Mouse (Mus musculus) urinary bladder, postnatal 4 days (tissue): ENCODE data around the gene Tmem221.

Experiments
- DNase-seq, 2 experiments: peaks; one replicate each; pipeline ENCODE4 v3.0.0; 2021 to 2022; ENCODE audit warnings: low spot score in 2 of 2

The Tmem221 gene

DNA sequence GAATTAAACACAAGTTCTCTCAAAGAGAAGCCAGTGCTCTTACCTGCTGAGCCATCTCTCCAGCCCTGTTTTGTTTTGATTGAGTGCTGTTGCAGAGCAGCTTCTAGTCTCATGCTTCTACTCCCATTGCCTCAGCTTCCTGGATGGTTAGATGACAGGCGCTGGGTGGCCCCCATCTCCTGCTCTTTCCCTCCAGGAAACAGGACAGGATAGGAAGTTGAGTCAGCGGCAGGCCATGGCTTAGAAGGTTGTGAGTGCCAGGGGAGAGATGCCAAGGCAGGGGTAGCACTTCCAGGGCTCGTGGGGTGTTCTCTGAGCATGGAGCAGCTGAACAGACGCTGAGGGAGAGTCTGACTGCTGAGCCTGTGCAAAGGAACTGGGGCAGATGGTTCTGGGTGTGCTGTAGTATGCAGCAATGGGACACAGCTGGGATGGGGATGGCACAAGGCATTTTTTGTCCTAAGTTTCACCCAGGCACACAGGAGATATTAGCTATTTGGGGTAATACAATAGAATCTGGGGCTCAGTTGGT lies 19.3 kb upstream of the Tmem221 start:
- DNase-seq, result no peak

GRCm38 (mm10) chr8:71575020-71575419 lies 16.3 kb upstream of the Tmem221 start:
- DNase-seq, result no peak

DNA sequence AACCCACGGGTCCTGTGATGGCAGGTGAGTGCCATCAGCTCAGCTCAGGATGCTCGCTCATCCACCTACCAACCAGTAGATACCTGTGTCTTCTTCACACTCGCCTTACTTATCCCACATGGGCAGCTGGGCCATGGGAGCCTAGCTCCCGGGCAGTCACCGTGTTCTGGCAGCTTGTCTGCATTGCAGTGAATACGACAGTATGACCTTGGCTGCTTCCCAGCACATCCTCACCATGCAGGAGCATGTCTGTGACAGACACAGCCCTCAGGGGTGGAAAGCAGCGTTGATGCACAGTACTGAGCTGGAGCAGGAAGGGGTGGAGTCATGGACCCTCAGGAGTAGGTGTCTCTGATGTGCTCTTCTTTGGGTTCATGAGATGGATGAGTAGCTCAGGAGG lies 15.8 kb upstream of the Tmem221 start:
- no peak for DNase-seq

- DNase-seq, result peak in 1 of 2 experiments; percentile 67
Measured at GRCm38 (mm10) chr8:71572847-71573633, 14.4 kb upstream of the Tmem221 start.

DNA sequence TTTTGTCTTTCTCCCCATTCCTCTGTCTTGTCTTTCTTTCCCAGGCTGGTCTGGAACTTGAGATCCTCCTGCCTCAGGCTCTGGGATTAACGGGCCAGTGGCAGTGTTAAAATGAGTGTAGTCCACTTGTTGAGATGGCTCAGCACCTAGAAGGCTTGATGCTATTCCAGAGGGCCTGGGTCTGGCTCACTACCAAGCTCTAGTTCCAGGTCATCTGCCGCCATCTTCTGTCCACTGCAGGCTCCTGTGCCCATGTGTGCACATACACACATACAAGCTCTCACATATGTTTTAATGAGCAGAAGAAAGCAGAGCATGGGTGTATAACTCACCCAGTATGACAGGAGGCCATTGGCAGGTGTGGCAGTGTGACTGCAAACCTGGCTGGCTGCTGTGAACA lies 13.4 kb upstream of the Tmem221 start:
- no peak for DNase-seq

DNA sequence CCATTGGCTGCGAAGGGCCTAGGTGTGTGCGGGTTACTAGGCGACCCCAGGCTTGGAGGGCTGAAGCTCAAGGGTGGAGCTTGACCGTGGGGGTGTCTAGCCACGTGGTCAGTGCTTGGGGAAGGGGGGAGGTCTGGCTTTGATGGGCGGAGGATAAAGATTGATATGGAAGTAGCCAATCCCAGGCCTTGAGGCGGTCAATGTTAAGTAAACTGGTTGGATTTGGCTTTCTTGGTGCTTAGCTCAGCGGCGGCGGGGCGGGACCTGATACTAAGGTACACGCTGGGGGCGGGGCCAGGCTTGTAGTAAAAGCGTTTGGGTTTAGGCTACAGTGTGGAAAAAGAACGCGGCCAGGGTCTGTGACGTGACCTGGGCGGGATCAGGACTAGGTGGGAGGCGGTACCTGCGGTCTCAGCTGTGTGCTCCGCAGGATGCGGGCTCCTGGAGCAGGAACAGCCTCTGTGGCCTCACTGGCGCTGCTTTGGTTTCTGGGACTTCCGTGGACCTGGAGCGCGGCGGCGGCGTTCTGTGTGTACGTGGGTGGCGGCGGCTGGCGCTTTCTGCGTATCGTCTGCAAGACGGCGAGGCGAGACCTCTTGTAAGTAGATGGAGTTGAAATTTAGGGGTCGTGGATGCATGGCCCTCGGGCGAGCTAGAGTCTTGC lies 11.8 kb upstream of the Tmem221 start:
- peak; percentile 91 to 93 for DNase-seq

DNA sequence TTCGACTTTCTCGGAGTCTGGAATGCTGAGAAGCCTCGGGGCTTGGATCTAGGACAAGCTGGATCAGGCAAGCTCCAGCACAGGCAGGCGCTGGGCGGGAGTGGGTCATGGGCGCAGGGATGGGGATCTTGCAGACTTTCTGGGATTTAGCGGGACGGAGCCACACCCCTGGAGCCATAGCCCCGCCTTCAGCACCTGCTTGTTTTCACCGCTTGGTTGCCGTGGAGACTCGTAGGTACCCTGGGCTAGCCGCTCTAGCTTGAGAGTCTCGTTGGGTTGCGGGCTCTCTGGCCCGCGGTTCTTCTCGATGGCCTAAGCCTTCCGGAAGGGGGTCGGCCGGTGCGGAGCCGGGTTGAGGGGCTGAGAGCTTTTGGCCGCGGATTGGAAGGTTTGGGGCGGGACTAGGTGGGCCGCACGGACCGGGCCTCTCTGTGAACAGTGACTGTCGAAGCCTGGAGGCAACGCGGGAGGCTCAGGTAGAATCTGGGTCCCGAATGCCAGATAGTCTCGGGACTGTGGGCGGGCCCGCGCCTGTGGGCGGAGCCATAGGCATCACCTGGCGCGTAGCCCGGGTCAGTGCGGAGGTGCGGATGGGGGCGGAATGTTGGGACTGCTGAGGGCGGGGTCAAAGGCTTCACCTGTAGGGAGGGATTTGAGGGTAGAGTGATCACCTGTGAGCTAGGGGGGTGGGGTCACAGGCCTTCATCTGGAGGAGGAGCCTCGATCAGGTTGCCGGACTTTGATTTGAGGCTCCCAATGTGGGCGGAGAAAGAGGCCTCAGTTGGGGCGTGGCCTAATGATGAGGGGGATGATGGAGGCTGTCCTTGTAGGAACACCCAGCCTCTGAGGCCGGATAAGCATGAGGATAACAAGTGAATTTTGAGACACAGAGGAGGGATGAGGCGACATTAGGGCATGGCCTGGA lies 11.0 kb upstream of the Tmem221 start:
- peak; percentile 83 to 86 for DNase-seq

DNA sequence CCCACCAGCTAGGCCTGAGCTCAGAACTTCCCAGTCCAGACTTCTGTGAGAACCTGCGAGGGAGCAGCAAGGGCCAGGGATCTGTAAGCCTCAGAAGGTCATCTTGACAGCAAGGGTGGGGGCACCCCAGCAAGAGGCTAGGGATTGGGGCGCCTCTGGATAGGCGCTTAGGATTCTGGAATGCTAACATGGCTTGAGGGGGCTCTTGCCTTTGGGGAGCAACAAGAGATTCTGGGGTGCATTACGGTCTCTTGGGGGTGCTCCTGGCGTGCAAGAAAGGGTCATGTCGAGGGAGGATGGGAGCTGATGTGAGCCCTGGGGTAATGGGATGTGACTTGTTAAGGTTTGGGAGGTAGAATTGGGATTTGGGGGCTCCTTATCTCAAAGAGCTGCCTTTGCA lies 10.3 kb upstream of the Tmem221 start:
- no peak for DNase-seq

- peak in 1 of 2 experiments; percentile 75 for DNase-seq
Measured at GRCm38 (mm10) chr8:71568387-71568937, 9.8 kb upstream of the Tmem221 start, which contains the start of gene Slc27a1. TSS of gene Slc27a1 (plus strand) at chr8:71568882.

DNA sequence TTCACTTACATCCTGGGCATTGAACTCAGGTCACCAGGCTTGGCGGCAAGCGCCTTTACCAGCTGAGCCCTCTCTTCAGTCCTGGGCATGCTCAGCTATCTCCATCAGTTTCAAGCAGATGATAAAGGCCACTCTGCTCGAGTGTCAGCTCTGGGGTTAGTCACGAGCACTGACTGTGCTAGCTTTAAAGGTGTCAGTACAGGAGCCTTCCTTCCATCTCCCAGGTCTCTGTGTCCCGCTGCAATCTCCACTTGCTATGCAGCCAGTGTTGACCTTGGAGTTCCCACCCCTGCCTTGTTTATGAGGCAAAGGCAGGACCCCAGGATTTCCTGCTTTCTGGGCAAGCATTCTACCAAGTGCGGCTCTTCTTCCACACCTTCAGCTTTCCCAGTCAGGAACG lies 8.9 kb upstream of the Tmem221 start:
- DNase-seq, result no peak

DNA sequence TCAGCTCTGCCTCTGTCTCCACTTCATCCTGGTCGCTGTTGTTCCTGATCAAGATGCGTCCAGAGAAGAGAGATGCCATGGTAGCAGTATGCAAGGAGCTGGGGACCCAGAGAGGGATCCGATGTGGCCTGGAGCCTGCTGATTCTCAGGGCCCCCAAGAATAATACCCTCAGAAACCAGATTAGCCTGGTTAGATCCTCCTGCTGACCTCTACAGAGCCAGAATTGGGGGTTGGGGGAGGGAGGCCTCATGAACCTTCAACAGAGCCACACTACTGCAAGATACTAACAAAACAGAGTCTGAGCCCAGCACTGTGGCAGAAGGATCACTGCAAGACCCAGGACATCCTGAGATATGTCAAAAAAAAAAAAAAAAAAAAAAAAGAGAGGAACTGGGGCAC lies 7.8 kb upstream of the Tmem221 start, which contains the start of gene Nxnl1:
Gene Nxnl1, minus strand, starts transcription at position 101 of the 400 bp plus-strand sequence.
- no peak for DNase-seq

DNA sequence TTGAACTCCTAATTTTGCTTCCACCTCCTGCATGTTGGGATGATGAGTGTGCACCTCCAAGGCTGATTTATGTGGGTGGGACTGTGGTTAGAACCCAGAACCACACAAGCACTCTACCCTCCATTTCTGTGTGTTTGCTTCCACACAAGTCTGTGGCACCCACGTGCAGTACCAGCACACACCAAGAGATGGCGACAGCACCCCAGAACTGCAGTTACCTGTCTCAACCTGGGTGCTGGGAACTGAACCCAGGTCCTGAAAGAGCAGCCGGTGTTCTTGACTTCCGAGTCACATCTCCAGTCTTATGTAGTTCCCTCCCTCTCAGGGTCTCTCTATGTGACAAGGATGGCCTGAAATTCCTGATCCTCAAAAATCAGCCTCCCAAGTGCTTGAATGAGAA lies 5.3 kb upstream of the Tmem221 start:
- no peak for DNase-seq

GRCm38 (mm10) chr8:71562751-71563150 lies 4.1 kb upstream of the Tmem221 start:
- peak; percentile 77 to 85 for DNase-seq

DNA sequence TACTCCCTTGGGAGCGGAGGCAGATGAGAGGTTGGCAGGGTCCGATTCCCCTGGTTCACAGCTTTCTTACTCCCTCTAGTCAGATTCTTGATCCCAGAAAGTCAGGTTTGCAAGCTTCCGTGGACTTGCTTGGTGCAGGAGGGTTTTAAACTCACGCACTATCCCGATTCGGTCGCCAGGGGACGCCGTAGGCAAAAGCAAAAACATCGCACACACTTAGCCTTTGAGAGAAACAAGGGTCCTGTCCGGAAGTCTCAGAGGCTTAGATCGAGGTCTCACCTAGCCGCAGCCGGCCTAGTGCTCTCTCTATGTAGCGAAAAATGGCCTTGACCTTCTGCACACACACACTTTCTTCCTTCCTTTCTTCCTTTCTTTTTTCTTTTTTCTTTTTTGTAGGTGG lies 2.7 kb upstream of the Tmem221 start:
- no peak for DNase-seq

- DNase-seq, result no peak
Measured at GRCm38 (mm10) chr8:71560765-71561164, 2.1 kb upstream of the Tmem221 start.

GRCm38 (mm10) chr8:71560071-71560470 lies 1.4 kb upstream of the Tmem221 start:
- DNase-seq, result no peak

- peak; percentile 55 to 78 for DNase-seq
Measured at GRCm38 (mm10) chr8:71558958-71559690, 453 bp upstream of the Tmem221 start.

DNA sequence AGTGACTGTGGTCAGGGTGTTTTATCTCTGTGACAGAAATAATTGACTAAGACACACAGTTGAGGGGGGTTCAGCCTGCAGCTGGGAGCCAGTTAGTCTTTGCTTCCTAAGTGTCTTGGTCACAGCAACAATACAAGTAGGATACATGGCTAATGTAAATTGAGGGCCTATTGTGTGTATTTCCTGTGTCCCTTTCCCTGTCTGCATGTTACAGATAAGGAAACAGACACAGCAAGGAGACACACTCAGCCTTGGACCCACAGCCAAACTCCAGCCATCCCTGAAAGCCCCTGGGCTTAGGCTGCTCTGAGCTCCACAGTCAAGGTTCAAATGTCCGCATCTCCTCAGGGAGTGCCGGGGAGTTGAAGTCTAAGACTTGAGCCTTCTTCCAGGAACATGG lies 4.0 kb downstream of the Tmem221 start:
- DNase-seq, result no peak

DNA sequence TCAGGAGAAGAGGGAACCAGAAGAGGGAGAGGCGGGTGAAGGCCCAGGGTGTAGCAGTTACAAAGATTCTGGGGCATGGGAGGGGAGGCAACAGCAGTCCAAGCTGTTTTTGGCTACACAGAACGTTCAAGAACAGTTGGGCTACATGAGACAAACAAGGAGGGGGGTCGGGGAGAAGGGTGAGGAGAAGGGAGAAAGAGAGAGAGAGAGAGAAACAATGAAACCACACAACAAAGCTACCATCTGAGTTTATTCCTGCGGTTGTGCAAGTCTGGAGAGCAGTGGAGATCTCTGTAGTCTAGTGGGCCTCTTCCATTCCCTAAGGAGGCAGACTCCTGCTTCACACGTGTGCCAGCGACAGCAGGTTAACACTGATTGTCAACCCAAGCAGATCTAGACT lies 4.7 kb downstream of the Tmem221 start:
- DNase-seq, result no peak

DNA sequence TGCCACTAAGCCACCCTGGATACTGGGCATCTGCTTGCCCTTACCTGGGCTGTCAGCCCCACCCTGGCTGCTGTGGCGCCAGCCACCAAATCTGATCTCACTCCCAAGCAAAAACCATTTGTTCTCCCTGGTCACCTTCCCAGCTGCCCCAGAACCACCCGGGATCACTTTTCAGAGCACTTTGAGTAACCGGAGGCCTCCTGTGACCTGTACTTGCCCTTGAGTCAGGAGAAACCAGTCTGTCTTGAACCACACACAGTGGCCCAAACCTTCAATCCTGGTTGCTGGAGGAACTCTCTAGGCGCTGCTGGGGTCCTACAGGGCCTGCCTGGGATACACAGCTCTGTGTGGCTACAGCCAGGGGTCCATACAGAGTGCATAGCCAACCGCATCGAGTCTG lies 5.9 kb downstream of the Tmem221 start:
- DNase-seq, result no peak

DNA sequence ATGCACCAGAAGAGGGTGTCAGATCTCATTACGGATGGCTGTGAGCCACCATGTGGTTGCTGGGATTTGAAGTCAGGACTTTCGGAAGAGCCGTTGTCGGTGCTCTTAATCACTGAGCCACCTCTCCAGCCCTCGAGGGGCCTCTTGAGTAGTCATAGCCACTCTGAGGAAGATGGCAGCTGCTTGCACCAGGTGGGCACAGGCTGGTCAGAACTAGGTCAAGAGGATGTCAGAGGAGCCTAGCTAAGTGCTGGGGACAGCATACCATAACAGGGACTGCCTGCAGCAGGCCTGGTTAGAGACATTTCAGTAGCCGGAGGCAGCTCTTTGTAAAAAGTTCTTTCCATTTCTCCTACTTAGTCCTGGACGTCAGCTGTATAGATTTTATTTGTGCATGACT lies 7.9 kb downstream of the Tmem221 start:
- no peak for DNase-seq
